Mouse (Mus musculus) limb, embryonic 10.5 days (tissue): Measurements from ENCODE around the gene Kxd1. TPM values are rescaled to one million over a fixed set of nuclear protein-coding genes. Genes with fewer than 3 reads are reported as not detected.
A peak's percentile ranks its signal among the peaks of the same experiment; 100 is the strongest.

Source experiments
- DNase-seq: peaks from one replicate; pipeline ENCODE4 v3.0.0-alpha.2; 2017; ENCODE audit warnings: low spot score
- H3K27ac ChIP-seq: fragments of 300-500 bp; sonication (generic); 2 replicates; pipeline ENCODE4 v1.5.1; 2016; ENCODE audit warnings: mild to moderate bottlenecking
- H3K27me3 ChIP-seq: fragments of 300-500 bp; sonication (generic); 2 replicates; pipeline ENCODE4 v1.6.1; 2016; ENCODE audit warnings: low read depth, mild to moderate bottlenecking; ENCODE audit not compliant: poor library complexity, severe bottlenecking
- H3K36me3 ChIP-seq: fragments of 300-500 bp; sonication (generic); 2 replicates; pipeline ENCODE4 v1.6.1; 2016; ENCODE audit warnings: mild to moderate bottlenecking, moderate library complexity
- H3K4me1 ChIP-seq: fragments of 300-500 bp; sonication (generic); 2 replicates; pipeline ENCODE4 v1.6.1; 2016
- H3K4me3 ChIP-seq: fragments of 300-500 bp; sonication (generic); 2 replicates; pipeline ENCODE4 v1.5.1; 2016; ENCODE audit warnings: mild to moderate bottlenecking, moderate library complexity
- H3K9me3 ChIP-seq: fragments of 300-500 bp; sonication (generic); replicated peaks from 2 replicates; pipeline ENCODE4 v1.6.1; 2016; ENCODE audit warnings: mild to moderate bottlenecking
- WGBS: fragments of 180-500 bp; shearing (Covaris S2); methylation state at CpG from one replicate; pipeline ENCODE4 v1.1.7; 2016; 5-methylcytosine and 5-hydroxymethylcytosine counted together
- polyA plus RNA-seq: library from polyadenylated mRNA; unstranded; fragments of >200 nt; fragmentation: Nextera tagmentation; extraction: Ambion mirVana; gene quantifications from 2 replicates; pipeline ENCODE4 v1.2.1, GENCODE M21; 2016

Kxd1 gene
- polyA plus RNA-seq, 1 experiment from 2014 or later = 46.6 TPM

DNA sequence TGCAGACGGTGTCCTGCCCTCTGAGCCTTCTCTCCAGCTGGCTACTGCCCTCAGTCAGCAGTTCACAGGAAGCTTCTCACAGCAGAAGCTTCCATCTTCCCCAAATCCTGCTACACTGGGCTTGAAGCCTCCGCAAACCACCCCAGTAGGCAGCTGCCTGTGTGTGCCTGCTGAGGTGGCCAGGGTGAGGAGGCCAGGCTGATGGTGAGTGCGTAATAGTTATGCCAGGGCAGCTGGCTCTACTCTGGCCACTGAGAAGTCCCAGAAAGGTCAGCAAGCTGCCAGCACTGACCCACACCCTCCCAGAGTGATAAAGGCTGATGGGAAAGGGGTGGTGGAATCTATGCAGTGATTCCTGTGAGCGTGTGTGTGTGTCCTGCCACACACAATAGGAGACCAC lies 61.5 kb downstream of the Kxd1 start:
- Histone ChIP-seq H3K4me1 (peaks cover 52% of the 10 kb centered on the region), H3K27ac (0 out of 2 replicates have a peak overlapping the region, but pooled peaks have one; percentile 61)
- WGBS = 92% methylated on average over 4 of the region's 4 CpGs

DNA sequence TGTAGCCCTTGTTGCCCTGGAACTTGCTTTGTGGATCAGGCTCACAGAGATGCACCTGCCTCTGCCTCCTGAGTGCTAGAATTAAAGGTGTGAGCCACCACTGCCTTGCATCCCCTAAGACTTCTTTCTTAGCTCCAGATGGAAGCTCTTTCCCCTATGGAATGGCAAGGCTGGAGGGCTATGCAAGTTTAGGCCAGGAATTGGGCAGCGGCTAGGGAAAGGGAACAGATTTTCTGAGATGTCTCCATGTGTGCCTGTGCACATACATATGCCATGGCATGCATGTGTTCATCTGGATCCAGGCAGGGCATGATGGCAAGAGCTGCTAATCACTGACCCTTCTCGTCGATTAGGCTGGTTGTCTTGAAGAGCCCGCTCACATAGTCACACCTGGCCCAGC lies 62.1 kb downstream of the Kxd1 start:
- no peak overlapping the region for H3K27ac ChIP-seq
- H3K27me3 ChIP-seq = no peaks in the 10 kb centered on the region
- no peak overlapping the region for H3K4me3 ChIP-seq
- 94% methylated on average over 4 of the region's 4 CpGs for WGBS
- H3K36me3 ChIP-seq = peaks cover 28% of the 10 kb centered on the region
- H3K9me3 ChIP-seq = no peaks in the 10 kb centered on the region
- DNase-seq = no peak
- peaks cover 55% of the 10 kb centered on the region for H3K4me1 ChIP-seq

More for the DNA sequence above, 61.5 kb downstream of the Kxd1 start:
- Histone ChIP-seq H3K4me3 (no peak overlapping the region), H3K36me3 (peaks cover 29% of the 10 kb centered on the region), H3K9me3 (no peaks in the 10 kb centered on the region), H3K27me3 (no peaks in the 10 kb centered on the region)
- DNase-seq = no peak

DNA sequence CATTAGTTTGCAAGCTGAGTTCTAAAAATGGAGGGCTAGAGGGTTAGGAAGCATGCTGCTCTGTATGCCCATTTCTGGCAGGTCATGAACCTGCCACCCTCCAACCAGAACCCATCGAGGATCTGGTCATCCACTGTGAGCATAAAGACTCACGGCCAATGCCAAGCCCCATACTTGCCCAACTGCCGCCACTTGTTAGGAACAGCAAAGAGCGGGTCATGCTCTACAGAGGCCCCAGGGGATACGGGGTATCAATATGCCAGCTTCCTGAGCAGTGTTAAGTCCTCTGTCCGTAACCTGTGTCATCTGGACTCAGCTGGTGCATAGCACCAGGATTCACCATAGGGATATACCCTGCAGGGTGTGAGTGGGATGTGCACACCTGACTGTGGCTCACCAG lies 63.6 kb downstream of the Kxd1 start:
- Histone ChIP-seq H3K36me3 (peaks cover 34% of the 10 kb centered on the region), H3K27me3 (no peaks in the 10 kb centered on the region), H3K9me3 (no peaks in the 10 kb centered on the region), H3K27ac (no peak overlapping the region), H3K4me1 (peaks cover 55% of the 10 kb centered on the region), H3K4me3 (no peak overlapping the region)
- 94% methylated on average over 6 of the region's 6 CpGs for WGBS
- no peak for DNase-seq

DNA sequence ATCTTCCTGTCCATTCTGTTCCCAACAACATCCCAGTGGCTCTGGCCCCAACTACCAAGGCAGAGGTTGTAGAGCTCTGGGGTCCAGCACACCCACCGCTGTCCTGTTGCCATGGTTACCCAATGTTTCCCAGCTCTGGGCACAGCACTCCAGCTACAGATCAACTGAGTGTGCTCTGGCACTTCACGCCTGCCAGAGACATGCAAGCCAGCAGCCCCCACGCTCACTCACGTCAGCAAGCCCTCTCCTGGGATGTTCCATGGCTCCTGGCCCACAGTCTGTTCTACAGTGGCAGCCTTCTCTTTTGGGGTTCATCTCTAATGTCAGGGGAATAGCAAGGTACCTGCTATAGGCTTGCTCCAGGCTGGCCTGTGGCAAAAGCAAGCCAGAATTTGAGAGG lies 64.5 kb downstream of the Kxd1 start:
- no peaks in the 10 kb centered on the region for H3K9me3 ChIP-seq
- no peak overlapping the region for H3K4me3 ChIP-seq
- no peak for DNase-seq
- 87% methylated on average over 4 of the region's 4 CpGs for WGBS
- H3K27me3 ChIP-seq = no peaks in the 10 kb centered on the region
- H3K27ac ChIP-seq = no peak overlapping the region
- peaks cover 55% of the 10 kb centered on the region for H3K4me1 ChIP-seq
- H3K36me3 ChIP-seq = peaks cover 34% of the 10 kb centered on the region

DNA sequence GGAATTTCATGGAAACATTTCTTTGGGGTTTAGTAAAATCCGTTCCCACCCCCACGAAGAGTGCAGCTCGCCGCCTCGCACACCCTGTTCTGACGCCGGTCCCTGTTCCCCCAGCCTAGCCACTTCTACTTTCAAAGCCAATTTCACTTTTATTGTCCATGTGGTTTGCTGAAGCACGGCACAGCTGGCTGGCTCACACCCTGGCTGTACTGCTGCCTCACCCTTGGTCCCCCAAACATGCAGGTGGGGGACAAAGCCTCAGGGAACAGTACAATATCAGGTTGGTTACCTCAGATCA lies 65.3 kb downstream of the Kxd1 start:
- no peak for DNase-seq
- H3K9me3 ChIP-seq = no peaks in the 10 kb centered on the region
- H3K27me3 ChIP-seq = no peaks in the 10 kb centered on the region
- H3K4me3 ChIP-seq = no peak overlapping the region
- H3K27ac ChIP-seq = peak overlapping the region; percentile 39; the same call in 1 of the 2 replicates
- peaks cover 34% of the 10 kb centered on the region for H3K36me3 ChIP-seq
- H3K4me1 ChIP-seq = peaks cover 47% of the 10 kb centered on the region
- 83% methylated on average over 8 of the region's 8 CpGs for WGBS

DNA sequence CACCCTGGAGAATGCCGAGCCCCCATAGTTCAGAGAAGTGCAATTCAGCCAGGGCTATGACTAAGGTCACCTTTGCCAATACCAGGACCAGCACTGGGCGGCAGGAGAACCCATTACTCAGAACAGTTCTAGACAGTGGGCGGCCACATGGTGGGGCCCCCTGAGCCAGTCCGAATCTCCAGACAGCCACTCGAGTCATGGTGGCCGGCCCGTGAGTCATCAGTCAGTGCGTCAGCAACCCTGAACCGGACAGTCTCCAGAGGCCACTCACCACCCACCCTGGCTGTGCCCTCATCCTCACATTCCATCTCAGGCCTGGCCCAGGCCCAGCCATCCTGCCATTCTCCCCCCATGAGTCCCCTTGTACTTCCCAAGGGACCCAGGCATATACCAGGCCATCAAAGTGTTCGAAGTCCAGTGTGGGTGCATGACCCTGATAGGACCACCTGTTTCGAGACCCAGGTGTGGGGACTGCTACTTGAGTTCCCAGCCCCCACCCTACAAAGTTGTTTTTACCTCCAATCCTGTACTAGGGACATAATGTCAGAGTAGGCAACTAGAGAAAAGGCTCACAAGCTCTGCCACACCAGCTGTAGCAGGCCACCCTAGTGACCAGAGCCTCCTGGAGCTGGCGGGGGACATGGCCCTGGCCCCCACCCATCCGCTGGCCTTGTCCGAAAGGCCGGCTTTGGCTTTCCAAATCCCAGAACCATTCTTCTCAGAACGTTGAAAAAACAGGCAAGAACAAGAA lies 65.8 kb downstream of the Kxd1 start:
- H3K27me3 ChIP-seq = no peaks in the 10 kb centered on the region
- H3K27ac ChIP-seq = peak overlapping the region; percentile 39; the same call in 1 of the 2 replicates
- no peak overlapping the region for H3K4me3 ChIP-seq
- WGBS = 90% methylated on average over 16 of the region's 16 CpGs
- no peaks in the 10 kb centered on the region for H3K9me3 ChIP-seq
- peaks cover 42% of the 10 kb centered on the region for H3K4me1 ChIP-seq
- H3K36me3 ChIP-seq = peaks cover 34% of the 10 kb centered on the region
- no peak for DNase-seq

DNA sequence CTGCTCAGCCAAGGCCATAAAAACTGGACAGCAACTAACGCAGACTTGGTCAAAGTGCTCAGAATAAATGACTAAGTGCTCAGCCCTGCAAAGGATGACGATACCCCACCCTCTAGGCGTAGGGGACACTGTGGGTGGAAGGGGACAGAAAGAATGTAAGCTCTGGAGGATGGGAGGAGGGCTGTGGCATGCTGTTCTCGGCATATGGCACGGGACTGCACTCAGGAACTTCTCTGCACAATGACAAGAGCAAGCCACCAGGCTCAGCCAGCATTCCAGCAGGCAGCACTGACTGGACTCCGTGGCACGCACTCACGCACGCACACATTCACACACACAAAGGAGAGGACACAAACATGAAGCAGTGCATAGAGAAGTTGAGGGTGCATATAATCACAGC lies 67.2 kb downstream of the Kxd1 start:
- H3K27ac ChIP-seq = no peak overlapping the region
- no peak for DNase-seq
- H3K36me3 ChIP-seq = peaks cover 23% of the 10 kb centered on the region
- WGBS = 79% methylated on average over 9 of the region's 9 CpGs
- no peaks in the 10 kb centered on the region for H3K9me3 ChIP-seq
- peaks cover 32% of the 10 kb centered on the region for H3K4me1 ChIP-seq
- no peak overlapping the region for H3K4me3 ChIP-seq
- no peaks in the 10 kb centered on the region for H3K27me3 ChIP-seq

DNA sequence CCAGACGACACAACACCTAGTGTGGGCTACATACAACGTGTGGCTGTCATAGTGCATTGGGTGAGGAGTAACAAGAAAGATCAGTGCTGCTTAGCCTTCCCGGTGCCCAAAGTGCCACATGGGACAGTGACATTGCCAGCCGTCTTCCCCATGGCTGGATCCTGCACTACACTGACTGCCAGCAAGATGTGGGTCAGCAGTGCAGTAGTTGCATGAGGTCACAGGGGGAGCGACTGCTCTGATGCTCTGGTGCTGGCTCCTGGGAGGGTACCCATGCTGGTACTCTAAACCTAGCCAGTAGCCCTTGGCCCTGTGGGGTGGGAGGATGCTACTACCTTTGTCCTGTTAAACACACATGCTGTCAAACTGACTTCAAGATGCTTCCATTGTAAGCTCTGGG lies 67.6 kb downstream of the Kxd1 start:
- Histone ChIP-seq H3K4me1 (peaks cover 32% of the 10 kb centered on the region), H3K9me3 (no peaks in the 10 kb centered on the region), H3K36me3 (peaks cover 23% of the 10 kb centered on the region), H3K27ac (no peak overlapping the region), H3K27me3 (no peaks in the 10 kb centered on the region), H3K4me3 (no peak overlapping the region)
- WGBS = 90% methylated on average over 5 of the region's 5 CpGs
- no peak for DNase-seq

DNA sequence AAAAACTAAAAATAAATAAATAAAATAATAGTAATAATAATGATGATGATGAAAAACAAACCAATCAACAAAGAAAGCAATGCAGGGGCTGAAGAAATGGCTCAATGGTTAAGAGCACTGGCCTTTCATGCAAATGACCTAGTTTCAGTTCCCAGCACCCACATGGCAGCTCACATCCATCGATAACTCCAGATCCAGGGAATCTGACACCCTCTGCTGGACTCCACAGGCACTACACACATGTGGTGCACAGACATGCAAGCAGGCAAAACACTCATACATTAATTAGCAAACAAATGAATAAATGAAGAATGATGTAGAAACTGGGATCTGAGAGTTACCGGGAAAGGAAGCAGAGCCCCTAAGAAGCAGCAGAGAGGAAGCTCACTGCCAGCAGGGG lies 68.1 kb downstream of the Kxd1 start:
- H3K36me3 ChIP-seq = peaks cover 23% of the 10 kb centered on the region
- WGBS = 91% methylated on average over 2 of the region's 2 CpGs
- no peaks in the 10 kb centered on the region for H3K9me3 ChIP-seq
- H3K4me1 ChIP-seq = peaks cover 32% of the 10 kb centered on the region
- H3K27ac ChIP-seq = no peak overlapping the region
- DNase-seq = no peak
- no peak overlapping the region for H3K4me3 ChIP-seq
- H3K27me3 ChIP-seq = no peaks in the 10 kb centered on the region

DNA sequence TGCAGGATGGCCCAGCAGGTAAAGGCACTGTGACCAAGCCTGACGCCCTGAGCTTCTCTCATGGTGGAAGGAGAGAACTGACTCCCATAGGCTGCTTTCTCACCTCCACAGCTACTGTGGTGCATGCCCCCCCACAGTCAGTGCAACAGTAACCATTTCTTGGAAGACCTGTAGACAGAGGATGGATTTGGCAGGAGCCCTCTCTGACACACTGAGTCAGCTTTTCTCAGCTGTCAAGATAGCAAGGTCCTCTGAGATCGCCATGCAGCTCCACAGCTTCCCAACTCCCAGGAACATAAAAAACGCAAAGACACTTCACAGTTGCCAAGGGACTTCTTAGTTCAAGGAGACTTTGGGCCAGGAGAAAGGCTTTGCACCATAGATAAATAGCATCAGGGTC lies 69.3 kb downstream of the Kxd1 start:
- H3K36me3 ChIP-seq = peaks cover 23% of the 10 kb centered on the region
- WGBS = 84% methylated on average over 3 of the region's 3 CpGs
- peaks cover 29% of the 10 kb centered on the region for H3K4me1 ChIP-seq
- H3K9me3 ChIP-seq = no peaks in the 10 kb centered on the region
- no peak overlapping the region for H3K27ac ChIP-seq
- no peak for DNase-seq
- peaks cover 9% of the 10 kb centered on the region; the same call in 1 of the 2 replicates for H3K27me3 ChIP-seq
- H3K4me3 ChIP-seq = no peak overlapping the region

Other genes with a start within 250 kb of the Kxd1 start
- gene Homer3, start 245.1 kb downstream of the Kxd1 start, polyA plus RNA-seq = 139 and 151 TPM in 2 replicates
- gene Ddx49, start 225.5 kb downstream of the Kxd1 start, polyA plus RNA-seq = 58.9 and 59.4 TPM in 2 replicates
- 293 and 321 TPM in 2 replicates for gene Cope, start 225.4 kb downstream of the Kxd1 start, polyA plus RNA-seq
- gene Cers1, start 212.2 kb downstream of the Kxd1 start, polyA plus RNA-seq = 3.2 and 4.6 TPM in 2 replicates
- 7.9 and 13.8 TPM in 2 replicates for gene Gdf1, start 198.1 kb downstream of the Kxd1 start, polyA plus RNA-seq
- 25.6 and 26.7 TPM in 2 replicates for gene Upf1, start 174.7 kb downstream of the Kxd1 start, polyA plus RNA-seq
- gene Comp, start 154.4 kb downstream of the Kxd1 start, polyA plus RNA-seq = 0.08 and 0.35 TPM in 2 replicates
- gene Crtc1, start 88.4 kb downstream of the Kxd1 start, polyA plus RNA-seq = 20.1 and 23.2 TPM in 2 replicates
- 24.1 and 29.0 TPM in 2 replicates for gene Klhl26, start 51.0 kb downstream of the Kxd1 start, polyA plus RNA-seq
- gene Tmem59l, start 40.6 kb downstream of the Kxd1 start, polyA plus RNA-seq = 22.4 and 23.7 TPM in 2 replicates
- gene Crlf1, start 34.8 kb downstream of the Kxd1 start, polyA plus RNA-seq = 79.8 and 126 TPM in 2 replicates
- 126 and 143 TPM in 2 replicates for gene Rex1bd, start 21.2 kb downstream of the Kxd1 start, polyA plus RNA-seq
- 877 and 996 TPM in 2 replicates for gene Uba52, start 17.2 kb downstream of the Kxd1 start, polyA plus RNA-seq
- gene Fkbp8, start 232 bp downstream of the Kxd1 start, polyA plus RNA-seq = 297 and 310 TPM in 2 replicates
- 20.9 and 26.1 TPM in 2 replicates for gene Ell, start 11.5 kb upstream of the Kxd1 start, polyA plus RNA-seq
- gene Isyna1, start 66.4 kb upstream of the Kxd1 start, polyA plus RNA-seq = 214 and 225 TPM in 2 replicates
- gene Ssbp4, start 80.9 kb upstream of the Kxd1 start, polyA plus RNA-seq = 164 and 182 TPM in 2 replicates
- 0.38 and 0.64 TPM in 2 replicates for gene Lrrc25, start 88.2 kb upstream of the Kxd1 start, polyA plus RNA-seq
- not detected in 2 replicates for gene Gdf15, start 104.5 kb upstream of the Kxd1 start, polyA plus RNA-seq
- gene Pgpep1, start 132.4 kb upstream of the Kxd1 start, polyA plus RNA-seq = 44.7 and 45.0 TPM in 2 replicates
- 405 and 438 TPM in 2 replicates for gene Lsm4, start 145.3 kb upstream of the Kxd1 start, polyA plus RNA-seq
- gene Jund, start 171.0 kb upstream of the Kxd1 start, polyA plus RNA-seq = 69.0 and 80.6 TPM in 2 replicates
- gene Iqcn, start 175.5 kb upstream of the Kxd1 start, polyA plus RNA-seq = not detected in 2 replicates
- gene Gm3336, start 190.6 kb upstream of the Kxd1 start, polyA plus RNA-seq = not detected in 2 replicates
- 0.10 and 0.25 TPM in 2 replicates for gene Pde4c, start 195.8 kb upstream of the Kxd1 start, polyA plus RNA-seq
- gene Rab3a, start 226.7 kb upstream of the Kxd1 start, polyA plus RNA-seq = 7.1 and 10.8 TPM in 2 replicates
- gene Mpv17l2, start 233.0 kb upstream of the Kxd1 start, polyA plus RNA-seq = 25.2 and 29.9 TPM in 2 replicates
- 92.7 and 100 TPM in 2 replicates for gene Pik3r2, start 248.8 kb upstream of the Kxd1 start, polyA plus RNA-seq